Mouse (Mus musculus): ENCODE measurements at regions not wholly inside any gene's neighbourhood (a gene's known extent, or its start where the extent isn't known, plus 50 kb on each side); places are given as distances from the start of the nearest gene placed in this dataset.

DNA sequence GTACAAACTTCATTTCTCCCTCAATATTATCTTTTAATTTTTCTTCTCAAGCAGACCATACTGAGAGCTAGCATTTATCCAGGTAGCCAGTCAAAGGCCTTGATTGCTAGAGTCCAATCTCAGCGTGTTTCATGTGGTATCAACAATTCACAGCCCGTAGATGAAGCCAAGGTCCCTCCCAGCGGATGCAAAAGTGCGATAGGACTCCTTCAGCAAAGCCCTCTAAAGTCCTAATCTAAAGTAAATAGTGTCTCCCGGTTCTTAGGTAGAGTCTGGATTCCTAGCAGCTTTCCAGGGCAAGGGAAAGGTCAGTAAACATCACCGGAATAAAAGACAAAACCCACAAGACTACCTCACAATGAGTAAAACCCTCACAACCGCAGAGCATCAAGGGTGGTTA lies 379.5 kb upstream of the Arglu1 start:
- Histone ChIP-seq H3K9me3 (ENCODE audit: control insufficient read depth, low read length) (no peaks in the 10 kb centered on the region), H3K4me1 (replicated peaks; ENCODE audit: control insufficient read depth in 2 of 2, insufficient read depth in 2 of 2, low read length in 1 of 2) (no peaks in the 10 kb centered on the region), H3K27me3 (ENCODE audit: control insufficient read depth, insufficient read depth, low read length) (no peaks in the 10 kb centered on the region), H3K36me3 (replicated peaks; ENCODE audit: control insufficient read depth, insufficient read depth, low read depth) (no peaks in the 10 kb centered on the region), H3K4me2 (ENCODE audit: low read depth) (no peak overlapping the region), H3K9ac (replicated peaks) (no peak overlapping the region), H3K27ac (no peak overlapping the region), H3K4me3 (ENCODE audit: insufficient read depth in 1 of 2, low read depth in 2 of 2, low read length in 2 of 2) (no peak overlapping the region)
- DNase-seq (ENCODE audit: low read depth in 3 of 3, low spot score in 3 of 3) (no peak), ATAC-seq (ENCODE audit: insufficient read depth) (no peak)
- 30% methylated on average over 7 of the region's 7 CpGs for WGBS (ENCODE audit: insufficient replicate concordance)
- TF ChIP-seq EP300 (IDR thresholded peaks at IDR 0.05; ENCODE audit: low read depth) (no peak), CTCF (IDR thresholded peaks at IDR 0.05; ENCODE audit: low read depth) (no peak)

DNA sequence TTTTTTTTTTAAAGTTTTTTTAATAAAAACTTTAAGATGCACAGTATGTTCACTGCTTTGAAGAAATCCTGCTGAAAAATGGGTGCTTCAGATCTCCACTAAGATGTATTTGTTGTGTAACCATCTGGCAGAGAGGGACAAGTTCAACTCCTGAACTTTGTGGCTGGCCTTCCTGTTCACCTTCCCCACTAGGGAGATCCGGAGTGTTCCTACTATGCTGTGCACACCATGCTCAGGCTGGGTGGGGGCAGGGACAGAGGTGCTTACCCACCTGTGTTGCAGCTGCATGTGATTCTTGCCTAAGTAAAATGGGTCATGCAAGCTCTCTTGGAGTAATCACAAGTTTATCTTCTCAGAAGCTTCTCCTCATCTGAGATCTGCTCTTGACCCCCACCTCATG lies 377.4 kb upstream of the Arglu1 start:
- no peaks in the 10 kb centered on the region for H3K4me1 ChIP-seq (replicated peaks; ENCODE audit: control insufficient read depth in 2 of 2, insufficient read depth in 2 of 2, low read length in 1 of 2)
- no peak overlapping the region for H3K27ac ChIP-seq
- H3K4me3 ChIP-seq (ENCODE audit: insufficient read depth in 1 of 2, low read depth in 2 of 2, low read length in 2 of 2), result no peak overlapping the region
- DNase-seq (ENCODE audit: low read depth in 3 of 3, low spot score in 3 of 3), result no peak
- no peak overlapping the region for H3K4me2 ChIP-seq (ENCODE audit: low read depth)
- no peaks in the 10 kb centered on the region for H3K27me3 ChIP-seq (ENCODE audit: control insufficient read depth, insufficient read depth, low read length)
- no peak overlapping the region for H3K9ac ChIP-seq (replicated peaks)
- 36% methylated on average over 1 of the region's 1 CpGs for WGBS (ENCODE audit: insufficient replicate concordance)
- no peaks in the 10 kb centered on the region for H3K36me3 ChIP-seq (replicated peaks; ENCODE audit: control insufficient read depth, insufficient read depth, low read depth)
- no peaks in the 10 kb centered on the region for H3K9me3 ChIP-seq (ENCODE audit: control insufficient read depth, low read length)
- ATAC-seq (ENCODE audit: insufficient read depth), result no peak
- no peak for TF ChIP-seq CTCF (IDR thresholded peaks at IDR 0.05; ENCODE audit: low read depth)
- no peak for TF ChIP-seq EP300 (IDR thresholded peaks at IDR 0.05; ENCODE audit: low read depth)

DNA sequence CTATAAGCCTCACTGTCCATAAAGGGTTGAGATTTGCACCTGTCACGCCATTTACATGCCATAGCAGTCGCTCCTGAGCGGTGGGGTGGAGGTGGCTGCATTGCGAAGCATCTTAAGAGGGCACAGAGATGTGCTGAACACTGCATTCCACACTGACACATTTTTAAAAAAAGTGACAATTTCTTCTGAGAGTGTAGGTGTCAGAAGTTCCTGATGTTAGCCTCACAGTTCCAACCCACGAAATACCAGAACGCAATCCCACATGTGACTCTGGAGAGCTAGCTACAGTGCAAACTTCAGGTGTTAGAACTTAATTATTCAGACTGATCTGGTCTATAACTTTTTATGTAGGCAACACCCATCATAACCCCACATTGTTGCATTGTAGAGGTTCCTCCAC lies 369.8 kb upstream of the Arglu1 start:
- H3K27me3 ChIP-seq (ENCODE audit: control insufficient read depth, insufficient read depth, low read length), result no peaks in the 10 kb centered on the region
- no peak overlapping the region for H3K9ac ChIP-seq (replicated peaks)
- 73% methylated on average over 6 of the region's 6 CpGs for WGBS (ENCODE audit: insufficient replicate concordance)
- no peak overlapping the region for H3K4me2 ChIP-seq (ENCODE audit: low read depth)
- H3K4me1 ChIP-seq (replicated peaks; ENCODE audit: control insufficient read depth in 2 of 2, insufficient read depth in 2 of 2, low read length in 1 of 2), result no peaks in the 10 kb centered on the region
- H3K9me3 ChIP-seq (ENCODE audit: control insufficient read depth, low read length), result no peaks in the 10 kb centered on the region
- no peak for DNase-seq (ENCODE audit: low read depth in 3 of 3, low spot score in 3 of 3)
- no peak overlapping the region for H3K4me3 ChIP-seq (ENCODE audit: insufficient read depth in 1 of 2, low read depth in 2 of 2, low read length in 2 of 2)
- H3K27ac ChIP-seq, result no peak overlapping the region
- no peak for ATAC-seq (ENCODE audit: insufficient read depth)
- TF ChIP-seq CTCF (IDR thresholded peaks at IDR 0.05; ENCODE audit: low read depth) (no peak), EP300 (IDR thresholded peaks at IDR 0.05; ENCODE audit: low read depth) (no peak)
- H3K36me3 ChIP-seq (replicated peaks; ENCODE audit: control insufficient read depth, insufficient read depth, low read depth), result no peaks in the 10 kb centered on the region

- ATAC-seq (ENCODE audit: insufficient read depth) (no peak), DNase-seq (ENCODE audit: low read depth in 3 of 3, low spot score in 3 of 3) (no peak)
- TF ChIP-seq CTCF (IDR thresholded peaks at IDR 0.05; ENCODE audit: low read depth) (no peak), EP300 (IDR thresholded peaks at IDR 0.05; ENCODE audit: low read depth) (no peak)
- no peaks in the 10 kb centered on the region for H3K4me1 ChIP-seq (replicated peaks; ENCODE audit: control insufficient read depth in 2 of 2, insufficient read depth in 2 of 2, low read length in 1 of 2)
- 57% methylated on average over 6 of the region's 6 CpGs for WGBS (ENCODE audit: insufficient replicate concordance)
- no peak overlapping the region for H3K4me3 ChIP-seq (ENCODE audit: insufficient read depth in 1 of 2, low read depth in 2 of 2, low read length in 2 of 2)
- H3K4me2 ChIP-seq (ENCODE audit: low read depth), result no peak overlapping the region
- H3K27me3 ChIP-seq (ENCODE audit: control insufficient read depth, insufficient read depth, low read length), result no peaks in the 10 kb centered on the region
- H3K36me3 ChIP-seq (replicated peaks; ENCODE audit: control insufficient read depth, insufficient read depth, low read depth), result no peaks in the 10 kb centered on the region
- no peaks in the 10 kb centered on the region for H3K9me3 ChIP-seq (ENCODE audit: control insufficient read depth, low read length)
- H3K9ac ChIP-seq (replicated peaks), result no peak overlapping the region
- H3K27ac ChIP-seq, result no peak overlapping the region
Measured at GRCm38 (mm10) chr8:9055416-9055819, 365.1 kb upstream of the Arglu1 start.

- no peaks in the 10 kb centered on the region for H3K36me3 ChIP-seq (replicated peaks; ENCODE audit: control insufficient read depth, insufficient read depth, low read depth)
- no peak overlapping the region for H3K4me2 ChIP-seq (ENCODE audit: low read depth)
- ATAC-seq (ENCODE audit: insufficient read depth) (no peak), DNase-seq (ENCODE audit: low read depth in 3 of 3, low spot score in 3 of 3) (no peak)
- no peak overlapping the region for H3K9ac ChIP-seq (replicated peaks)
- H3K27me3 ChIP-seq (ENCODE audit: control insufficient read depth, insufficient read depth, low read length), result no peaks in the 10 kb centered on the region
- no peak overlapping the region for H3K27ac ChIP-seq
- WGBS (ENCODE audit: insufficient replicate concordance), result 48% methylated on average over 4 of the region's 4 CpGs
- no peaks in the 10 kb centered on the region for H3K9me3 ChIP-seq (ENCODE audit: control insufficient read depth, low read length)
- no peaks in the 10 kb centered on the region for H3K4me1 ChIP-seq (replicated peaks; ENCODE audit: control insufficient read depth in 2 of 2, insufficient read depth in 2 of 2, low read length in 1 of 2)
- H3K4me3 ChIP-seq (ENCODE audit: insufficient read depth in 1 of 2, low read depth in 2 of 2, low read length in 2 of 2), result no peak overlapping the region
- TF ChIP-seq CTCF (IDR thresholded peaks at IDR 0.05; ENCODE audit: low read depth) (no peak), EP300 (IDR thresholded peaks at IDR 0.05; ENCODE audit: low read depth) (no peak)
Measured at GRCm38 (mm10) chr8:9054801-9055200, 364.5 kb upstream of the Arglu1 start.
